Mouse (Mus musculus): ENCODE measurements around the gene Ppp1r9b.

DNA sequence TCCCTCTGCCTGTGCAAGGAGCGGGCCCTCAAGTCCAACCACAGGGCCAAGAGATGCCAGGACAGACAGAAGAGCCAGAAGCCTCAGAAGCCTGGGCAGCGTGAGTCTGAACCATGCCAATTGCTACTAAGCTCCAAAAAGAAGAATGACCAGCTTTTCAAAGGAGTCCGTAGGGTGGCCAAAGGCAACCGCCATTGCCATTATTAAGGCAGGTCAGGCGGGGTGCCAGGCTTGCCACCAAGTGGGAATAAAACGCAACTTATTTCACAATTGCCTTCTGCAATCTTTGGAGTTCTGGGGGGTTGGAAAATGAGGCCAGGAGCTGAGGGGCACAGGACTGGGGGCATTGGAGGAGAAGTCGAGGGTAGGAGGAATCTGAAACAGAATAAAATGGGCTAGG lies 22.6 kb upstream of the Ppp1r9b start:
- no peak for TF ChIP-seq CTCF (IDR thresholded peaks at IDR 0.05; ENCODE audit: low read depth)
- no peak for TF ChIP-seq EP300 (optimal IDR thresholded peaks at IDR 0.05)
